In genomic region chr5:53998146-53998742, GRCm38 (mm10) we compare ENCODE assay signal across 7 mouse cellular contexts. TPM values are rescaled to one million over a fixed set of nuclear protein-coding genes. Genes with fewer than 3 reads are reported as not detected.
DNase-seq lines count a peak whose midpoint lies in the region; ATAC-seq lines count a peak whose summit lies in the region.

TSS of gene Stim2 (plus strand) at chr5:53998499.

- H3K4me2 ChIP-seq in embryonic facial prominence, embryonic 11.5 days (ENCODE audit: low read depth, low read length), result peak within 1 kb of the TSS; percentile 79
- peak within 1 kb of the TSS; percentile 82 for H3K4me2 ChIP-seq in limb, embryonic 11.5 days (ENCODE audit: low read depth, severe bottlenecking)
- H3K4me2 ChIP-seq in midbrain, embryonic 14.5 days (ENCODE audit: low read length), result peak within 1 kb of the TSS; percentile 59

- DNase-seq in adrenal gland, postnatal 14 days, result peak; percentile 97
- peak; percentile 97 for DNase-seq in embryonic facial prominence, embryonic 11.5 days (ENCODE audit: low spot score)
- peak; percentile 100 for DNase-seq in heart, adult 11 months
- DNase-seq in kidney, adult 18-20 months, result peak; percentile 97
- DNase-seq in limb, embryonic 11.5 days (ENCODE audit: low spot score), result peak; percentile 96
- DNase-seq in midbrain, embryonic 14.5 days, result peak; percentile 98
- peak; percentile 96 to 97 for DNase-seq in spleen, adult 18-20 months

- 0% methylated on average over 53 of the region's 71 CpGs for WGBS in embryonic facial prominence, embryonic 11.5 days
- under 1% methylated on average over 52 of the region's 71 CpGs for WGBS in limb, embryonic 11.5 days
- under 1% methylated on average over 64 of the region's 71 CpGs for WGBS in midbrain, embryonic 14.5 days

- H3K27ac ChIP-seq in embryonic facial prominence, embryonic 11.5 days (replicated peaks; ENCODE audit: low read depth, low read length), result peak within 1 kb of the TSS; percentile 83
- H3K27ac ChIP-seq in limb, embryonic 11.5 days (replicated peaks; ENCODE audit: low read depth, low read length), result peak within 1 kb of the TSS; percentile 77
- peak within 1 kb of the TSS; percentile 90 for H3K27ac ChIP-seq in midbrain, embryonic 14.5 days (replicated peaks; ENCODE audit: low read depth, low read length)

- H3K4me1 ChIP-seq in embryonic facial prominence, embryonic 11.5 days (ENCODE audit: control insufficient read depth, insufficient read depth, low read length), result peaks cover 2% of the 10 kb centered on the region; the same call in 1 of the 2 replicates
- peaks cover 13% of the 10 kb centered on the region for H3K4me1 ChIP-seq in limb, embryonic 11.5 days (ENCODE audit: control insufficient read depth, insufficient read depth, low read length)
- peaks cover 19% of the 10 kb centered on the region for H3K4me1 ChIP-seq in midbrain, embryonic 14.5 days (ENCODE audit: control insufficient read depth, insufficient read depth, low read length)

- H3K9ac ChIP-seq in embryonic facial prominence, embryonic 11.5 days (replicated peaks; ENCODE audit: low read length), result peak within 1 kb of the TSS; percentile 91
- peak within 1 kb of the TSS; percentile 80 for H3K9ac ChIP-seq in limb, embryonic 11.5 days (ENCODE audit: low read length)
- H3K9ac ChIP-seq in midbrain, embryonic 14.5 days (replicated peaks; ENCODE audit: low read length), result peak within 1 kb of the TSS; percentile 87

- peak; percentile 94 for ATAC-seq in embryonic facial prominence, embryonic 11.5 days (replicated peaks; ENCODE audit: insufficient number of reproducible peaks, low FRiP score, low TSS enrichment, low read depth)
- peak; percentile 95 for ATAC-seq in limb, embryonic 11.5 days (ENCODE audit: insufficient number of reproducible peaks, low FRiP score, low TSS enrichment, low read depth)
- ATAC-seq in midbrain, embryonic 14.5 days (ENCODE audit: low FRiP score, low TSS enrichment), result peak; percentile 96

- H3K9me3 ChIP-seq in embryonic facial prominence, embryonic 11.5 days (replicated peaks; ENCODE audit: control insufficient read depth, low read length), result no peaks in the 10 kb centered on the region
- H3K9me3 ChIP-seq in limb, embryonic 11.5 days (ENCODE audit: control insufficient read depth, low read length), result no peaks in the 10 kb centered on the region
- no peaks in the 10 kb centered on the region for H3K9me3 ChIP-seq in midbrain, embryonic 14.5 days (ENCODE audit: control insufficient read depth, low read length)

- H3K27me3 ChIP-seq in embryonic facial prominence, embryonic 11.5 days (ENCODE audit: control insufficient read depth, insufficient read depth, low read length), result no peaks in the 10 kb centered on the region
- no peaks in the 10 kb centered on the region for H3K27me3 ChIP-seq in limb, embryonic 11.5 days (ENCODE audit: control insufficient read depth, insufficient read depth, low read length)
- no peaks in the 10 kb centered on the region for H3K27me3 ChIP-seq in midbrain, embryonic 14.5 days (ENCODE audit: control insufficient read depth, insufficient read depth, low read length)

- H3K36me3 ChIP-seq in embryonic facial prominence, embryonic 11.5 days (replicated peaks; ENCODE audit: control insufficient read depth, insufficient read depth, low read depth, low read length), result no peaks in the 10 kb centered on the region
- no peaks in the 10 kb centered on the region for H3K36me3 ChIP-seq in limb, embryonic 11.5 days (ENCODE audit: control insufficient read depth, insufficient read depth, low read length)
- H3K36me3 ChIP-seq in midbrain, embryonic 14.5 days (ENCODE audit: control insufficient read depth, insufficient read depth, low read length), result no peaks in the 10 kb centered on the region

- peak within 1 kb of the TSS; percentile 88 for H3K4me3 ChIP-seq in embryonic facial prominence, embryonic 11.5 days (ENCODE audit: low read depth, low read length)
- H3K4me3 ChIP-seq in limb, embryonic 11.5 days (ENCODE audit: low read depth, low read length), result peak within 1 kb of the TSS; percentile 81
- H3K4me3 ChIP-seq in midbrain, embryonic 14.5 days (replicated peaks; ENCODE audit: low read depth, low read length), result peak within 1 kb of the TSS; percentile 83

RNA-seq across cellular contexts. Expression of gene Stim2, which starts in this region (rescaled TPM):
- 26.9 and 30.5 TPM in 2 replicates for total RNA-seq in adrenal gland, postnatal 14 days (2021)
- polyA plus RNA-seq in embryonic facial prominence, embryonic 11.5 days (2014; fragmentation: Nextera tagmentation; extraction: Ambion mirVana), result 18.6 and 20.1 TPM in 2 replicates
- 15.5 and 16.9 TPM in 2 replicates for polyA plus RNA-seq in limb, embryonic 11.5 days (2014; fragmentation: Nextera tagmentation; extraction: Ambion mirVana)
- polyA plus RNA-seq in midbrain, embryonic 14.5 days (2014; fragmentation: Nextera tagmentation; extraction: Ambion mirVana), result 26.6 and 35.1 TPM in 2 replicates

Comparison
In these comparisons a context has a peak if more than half of its experiments do, and no peak if none do; other contexts are left out.
1. Peak in every context shown above with its lines: DNase-seq, ATAC-seq, H3K4me3 ChIP-seq and H3K27ac ChIP-seq.